Mouse (Mus musculus): ENCODE results near the gene Tenm2.
A peak's percentile ranks its signal among the peaks of the same experiment; 100 is the strongest.

The Tenm2 gene

DNA sequence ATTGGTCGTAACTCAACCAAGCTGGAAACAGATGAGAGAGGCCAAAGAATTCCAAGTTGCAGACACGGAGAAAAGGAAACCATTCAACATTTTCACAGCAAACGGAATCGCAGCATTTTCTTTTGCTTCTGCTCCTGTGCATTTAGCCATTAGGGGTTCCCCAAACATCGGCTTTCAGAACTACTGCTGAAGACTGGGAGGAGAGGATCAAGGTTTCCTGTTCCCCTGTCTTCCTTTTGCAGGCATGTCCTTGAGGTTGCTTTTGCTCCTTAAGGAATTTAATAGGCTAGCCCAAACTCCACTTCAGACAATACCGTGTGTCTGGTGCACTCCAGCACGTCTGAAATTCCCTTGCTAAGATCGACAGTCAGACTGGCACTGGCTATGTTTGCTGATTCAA lies 541.0 kb downstream of the Tenm2 start:
- no peak for DNase-seq (ENCODE audit: low spot score)

DNA sequence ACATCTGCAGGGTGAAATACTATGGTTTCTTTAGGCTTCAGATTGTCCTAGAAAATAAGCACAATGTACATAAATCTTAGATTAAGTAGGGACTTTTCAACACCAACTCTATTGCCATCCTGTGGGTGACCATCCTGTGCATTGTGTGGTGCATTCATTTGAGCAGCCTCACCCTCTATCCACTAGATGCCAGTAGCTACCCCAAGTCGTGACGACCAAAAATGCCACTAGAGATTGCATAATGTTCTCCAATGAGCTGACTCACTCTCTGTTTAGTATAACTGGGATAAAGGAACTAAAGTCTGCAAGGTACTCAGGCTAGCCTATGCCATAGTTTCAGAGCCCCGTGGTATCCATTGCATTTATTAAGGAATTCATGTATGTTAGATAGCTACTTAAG lies 543.1 kb downstream of the Tenm2 start:
- DNase-seq (ENCODE audit: low spot score): no peak

DNA sequence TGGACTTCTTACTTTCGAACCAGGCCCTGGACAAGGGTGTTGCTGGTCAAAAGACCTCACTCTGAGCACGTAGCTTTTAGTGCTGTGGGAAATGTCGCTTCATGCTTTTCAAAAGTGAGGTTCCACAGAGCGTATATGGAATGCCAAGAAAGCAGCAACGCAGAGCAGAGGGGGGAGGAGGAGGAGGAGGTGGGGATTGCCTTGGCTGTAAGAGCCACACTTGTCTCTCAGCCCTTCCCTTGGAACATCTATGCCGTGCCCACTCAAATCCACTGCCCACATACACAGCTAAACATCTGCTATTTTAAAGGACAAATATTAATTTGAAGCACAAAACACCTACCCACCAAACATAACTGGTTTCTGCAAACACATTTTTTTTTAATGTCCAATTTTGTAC lies 544.9 kb downstream of the Tenm2 start:
- DNase-seq (ENCODE audit: low spot score): no peak

DNA sequence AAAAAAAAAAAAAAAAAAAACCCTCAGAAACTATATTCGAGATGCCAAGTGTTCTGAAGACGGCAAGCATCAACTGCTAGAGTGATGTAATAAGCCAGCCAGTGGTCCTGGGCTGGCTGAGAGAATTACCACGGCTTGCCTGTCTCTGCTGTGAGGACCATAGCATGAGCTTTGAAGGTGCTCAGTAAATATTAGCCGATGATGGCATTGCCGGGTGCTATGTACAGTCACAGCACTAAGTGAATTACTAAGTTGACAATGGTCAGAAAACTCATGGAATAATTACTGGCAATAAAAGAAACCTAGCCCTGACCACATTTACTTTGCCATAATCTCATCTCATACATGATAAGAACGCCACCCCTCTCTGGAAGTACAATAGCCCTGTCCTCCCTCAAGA lies 549.5 kb downstream of the Tenm2 start:
- no peak for DNase-seq (ENCODE audit: low spot score)

DNA sequence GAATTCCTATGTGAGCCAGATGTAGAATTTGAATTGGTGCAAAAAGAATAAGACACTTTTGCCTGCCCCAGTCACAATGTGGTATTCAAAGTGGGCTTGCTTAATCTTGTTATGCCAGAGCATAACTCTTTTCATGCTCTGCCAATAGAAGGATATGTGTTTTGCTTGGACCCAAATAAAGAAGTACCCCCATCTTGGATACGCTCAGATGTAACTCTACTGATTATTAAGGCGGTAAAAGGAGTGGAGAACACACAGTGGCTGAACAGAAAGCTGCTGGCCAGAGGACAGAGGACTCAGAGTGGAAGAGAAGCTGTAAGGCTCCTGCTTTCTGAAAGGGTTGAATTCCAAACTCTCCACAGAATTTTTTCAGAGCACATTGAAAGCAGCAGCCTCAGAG lies 556.4 kb downstream of the Tenm2 start:
- no peak for DNase-seq (ENCODE audit: low spot score)

DNA sequence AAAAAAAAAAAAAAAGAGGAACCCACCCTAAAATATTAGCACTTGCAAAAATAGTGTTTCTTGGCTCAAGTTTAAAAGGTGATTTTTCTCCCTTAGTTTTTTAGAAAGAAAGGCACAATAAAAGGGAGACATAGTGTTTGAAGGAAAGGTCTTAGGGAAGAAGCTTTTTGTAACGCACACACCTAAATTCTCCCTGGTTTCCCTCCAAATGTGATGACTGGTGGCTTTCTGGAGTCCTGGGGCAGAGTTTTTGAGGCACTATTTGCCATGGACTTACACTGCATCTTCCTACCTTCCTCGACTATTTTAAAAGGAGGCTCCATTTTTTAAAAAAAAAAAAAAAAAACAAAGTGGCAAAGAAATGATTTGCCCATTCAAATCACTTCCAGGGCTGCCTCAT lies 557.2 kb downstream of the Tenm2 start:
- no peak for DNase-seq (ENCODE audit: low spot score)

DNA sequence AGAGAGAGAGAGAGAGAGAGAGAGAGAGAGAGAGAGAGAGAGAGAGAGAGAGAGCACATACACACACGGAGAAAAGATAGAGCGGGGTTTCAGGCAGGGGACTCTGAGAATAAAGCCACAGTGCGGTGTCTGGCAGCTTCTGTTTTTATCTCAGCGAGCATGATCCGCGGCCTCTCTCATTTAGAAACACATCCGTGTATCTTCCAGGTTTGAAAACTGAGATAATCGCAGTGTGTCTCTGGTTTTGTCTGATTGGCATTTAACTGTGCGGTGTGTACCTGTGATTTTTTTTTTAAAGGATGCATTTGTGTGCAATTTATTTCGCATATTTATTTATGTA lies 557.7 kb downstream of the Tenm2 start:
- DNase-seq (ENCODE audit: low spot score): no peak

DNA sequence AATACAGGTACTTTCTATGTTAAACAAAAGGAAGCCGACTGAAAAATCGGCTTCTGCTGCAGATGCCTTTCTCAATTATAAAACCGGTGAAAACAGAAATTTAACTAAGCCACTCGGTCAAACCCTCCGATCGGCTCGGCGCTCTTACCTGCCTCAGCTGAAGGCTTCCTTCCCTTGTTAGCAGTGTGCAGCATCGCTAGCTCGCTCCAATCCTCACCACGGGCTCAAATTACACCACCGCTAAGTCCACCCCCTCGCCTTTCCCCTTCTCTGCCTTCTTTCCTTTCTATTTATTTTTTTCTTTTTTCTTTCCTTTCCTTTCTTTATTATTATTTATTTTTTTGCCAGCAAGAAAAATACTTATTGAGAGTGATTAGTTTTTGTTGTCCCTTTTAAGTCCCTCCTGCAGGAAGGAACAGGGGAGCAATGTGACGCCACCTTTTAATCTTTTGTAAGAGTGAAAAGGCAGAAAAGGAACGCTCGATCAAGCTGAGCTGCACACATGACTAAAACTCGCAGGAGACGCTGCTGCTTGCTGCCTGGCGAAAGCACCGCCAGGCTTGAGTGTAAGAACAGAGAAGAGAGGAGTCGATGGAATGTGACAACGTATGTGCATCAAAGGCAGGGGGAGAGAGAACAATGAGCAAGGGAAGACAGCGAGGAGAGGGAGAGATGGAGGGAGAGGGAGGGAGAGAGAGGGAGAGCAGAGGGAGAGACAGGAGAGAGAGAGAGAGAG lies 558.3 kb downstream of the Tenm2 start:
- DNase-seq (ENCODE audit: low spot score): peak; percentile 3

DNA sequence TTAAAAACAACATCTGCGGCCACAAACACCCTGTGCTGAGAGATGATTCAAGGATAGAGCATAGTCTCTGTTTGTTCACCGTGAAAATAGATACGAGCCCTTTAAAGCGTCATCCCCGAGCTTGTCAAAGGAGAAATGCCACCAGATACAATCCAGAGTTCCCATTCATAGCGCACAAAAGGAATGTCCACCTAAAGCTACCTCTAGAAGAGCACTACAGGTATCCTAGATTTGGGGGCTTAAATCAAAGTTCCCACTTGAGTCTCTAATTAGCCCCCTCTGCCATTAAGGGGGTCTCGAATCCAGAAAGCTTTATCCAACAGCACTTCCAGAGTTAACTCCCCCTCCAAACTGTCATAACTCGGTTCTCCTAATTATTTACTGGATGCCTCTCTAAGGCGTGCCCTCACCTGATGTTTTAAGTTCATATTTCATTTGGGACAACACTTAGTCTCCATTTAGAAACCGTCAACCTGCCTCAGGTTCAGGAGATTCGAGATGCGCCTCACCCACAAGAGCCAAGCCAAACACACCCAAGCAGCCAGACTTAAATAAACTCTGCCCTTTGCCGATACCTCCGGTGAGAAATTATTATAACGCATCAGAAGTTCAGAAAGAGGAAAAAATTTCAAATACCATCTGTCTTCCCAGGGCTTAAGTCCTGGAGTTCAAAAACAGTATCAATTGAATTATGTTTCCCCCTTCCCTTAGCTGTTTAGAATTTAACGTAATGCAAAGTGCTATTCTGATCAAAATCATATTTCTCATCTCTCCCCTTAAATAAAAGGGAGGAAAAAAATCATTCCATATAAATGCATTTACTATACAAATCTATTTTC lies 559.1 kb downstream of the Tenm2 start:
- no peak for DNase-seq (ENCODE audit: low spot score)

DNA sequence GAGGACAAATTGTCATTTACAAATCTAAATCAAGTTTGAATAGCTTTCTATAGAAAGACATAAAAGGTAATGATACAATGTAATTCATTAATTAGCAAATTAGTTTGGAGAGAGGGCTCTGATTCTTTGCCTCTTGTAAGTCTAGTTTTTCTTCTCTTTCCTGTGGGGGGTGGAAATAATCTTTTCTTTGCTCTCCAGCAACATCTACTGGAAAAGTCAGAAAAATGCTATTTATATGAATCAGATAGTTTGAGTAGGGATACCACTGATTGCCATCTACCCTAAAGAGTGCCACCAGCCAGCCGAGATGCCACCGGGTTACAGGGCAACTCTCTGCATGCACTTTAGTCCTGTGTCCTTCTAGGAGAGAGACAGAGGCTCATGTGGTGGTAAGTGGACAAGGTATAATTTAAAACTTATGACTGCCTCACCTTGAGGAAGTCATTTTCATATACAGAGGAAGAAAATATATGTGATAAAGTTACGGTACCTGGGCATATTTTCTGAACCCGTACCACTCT lies 560.8 kb downstream of the Tenm2 start:
- DNase-seq (ENCODE audit: low spot score): no peak

DNA sequence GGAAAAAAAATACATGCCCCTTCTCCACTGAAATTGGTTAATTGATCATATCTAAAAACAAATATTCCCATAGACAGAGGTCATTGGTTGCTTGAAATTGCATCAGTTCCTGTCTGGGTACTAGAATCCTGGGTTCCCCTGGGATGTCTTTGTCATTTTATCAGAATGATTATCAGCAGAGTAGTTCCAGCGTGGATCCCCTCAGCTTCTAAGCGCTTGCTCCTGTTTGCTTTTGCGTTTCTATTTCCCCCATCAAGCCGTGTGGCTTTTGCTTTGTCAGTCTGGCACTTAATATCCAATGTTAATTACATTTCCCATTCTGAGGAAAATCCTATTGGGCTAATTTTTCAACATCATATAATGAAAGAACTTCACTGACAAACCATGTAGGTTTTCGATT lies 561.6 kb downstream of the Tenm2 start:
- no peak for DNase-seq (ENCODE audit: low spot score)

DNA sequence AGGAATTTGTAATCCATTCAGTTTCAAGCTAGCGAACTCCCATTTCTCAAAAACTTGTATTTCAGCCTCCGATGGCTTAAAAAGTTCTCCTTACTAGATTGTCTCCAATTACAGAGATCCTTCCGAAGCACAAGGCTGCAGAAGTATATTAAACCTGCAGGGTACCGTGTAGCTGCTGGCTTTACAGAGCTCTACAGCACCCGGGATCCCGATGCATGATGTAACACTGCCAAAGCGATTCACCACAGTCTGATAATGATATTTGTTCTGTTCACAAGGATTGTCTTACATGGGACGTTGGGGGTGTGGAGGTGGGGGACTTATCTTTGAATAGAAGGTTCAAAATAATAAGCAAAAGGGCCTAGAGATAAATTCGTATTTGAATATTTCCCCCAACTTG lies 564.6 kb downstream of the Tenm2 start:
- DNase-seq (ENCODE audit: low spot score): no peak

DNA sequence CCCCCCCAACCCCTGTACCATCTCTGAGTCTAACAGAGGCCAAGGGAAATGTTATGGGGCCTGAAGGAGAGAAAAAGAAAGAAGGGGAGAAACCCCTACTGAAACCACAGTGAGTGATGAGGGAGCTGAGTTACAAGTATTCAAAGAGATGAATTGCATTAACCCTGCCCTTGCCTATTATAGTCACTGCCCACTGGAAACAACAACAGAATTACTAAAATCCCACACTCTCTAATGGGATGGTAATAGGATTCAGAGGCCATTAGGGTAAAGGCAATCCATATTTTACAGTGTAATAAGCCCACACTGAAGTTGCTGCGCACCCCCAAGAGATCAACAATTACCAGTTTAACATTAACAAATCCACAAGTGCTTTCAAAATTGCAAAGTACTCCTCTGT lies 571.7 kb downstream of the Tenm2 start:
- no peak for DNase-seq (ENCODE audit: low spot score)

DNA sequence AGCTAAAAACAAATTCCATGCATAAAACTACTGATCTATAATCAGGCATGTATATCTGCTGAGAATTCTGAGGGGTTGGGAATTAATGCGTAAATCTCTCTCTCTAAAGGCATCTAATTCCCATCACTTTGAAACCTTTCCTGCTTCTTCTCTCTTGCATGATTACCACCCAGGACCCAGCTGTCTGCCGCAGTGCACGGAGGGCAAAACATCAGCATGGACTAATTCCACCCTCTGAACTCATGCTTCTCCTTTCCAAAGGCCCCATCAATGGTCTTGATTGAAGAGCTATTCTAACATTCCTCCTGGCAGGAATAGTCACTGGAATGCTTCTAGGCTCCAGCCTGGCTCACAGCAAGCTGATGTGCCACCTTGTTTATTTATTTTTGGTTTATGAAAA lies 572.2 kb downstream of the Tenm2 start:
- DNase-seq (ENCODE audit: low spot score): no peak

DNA sequence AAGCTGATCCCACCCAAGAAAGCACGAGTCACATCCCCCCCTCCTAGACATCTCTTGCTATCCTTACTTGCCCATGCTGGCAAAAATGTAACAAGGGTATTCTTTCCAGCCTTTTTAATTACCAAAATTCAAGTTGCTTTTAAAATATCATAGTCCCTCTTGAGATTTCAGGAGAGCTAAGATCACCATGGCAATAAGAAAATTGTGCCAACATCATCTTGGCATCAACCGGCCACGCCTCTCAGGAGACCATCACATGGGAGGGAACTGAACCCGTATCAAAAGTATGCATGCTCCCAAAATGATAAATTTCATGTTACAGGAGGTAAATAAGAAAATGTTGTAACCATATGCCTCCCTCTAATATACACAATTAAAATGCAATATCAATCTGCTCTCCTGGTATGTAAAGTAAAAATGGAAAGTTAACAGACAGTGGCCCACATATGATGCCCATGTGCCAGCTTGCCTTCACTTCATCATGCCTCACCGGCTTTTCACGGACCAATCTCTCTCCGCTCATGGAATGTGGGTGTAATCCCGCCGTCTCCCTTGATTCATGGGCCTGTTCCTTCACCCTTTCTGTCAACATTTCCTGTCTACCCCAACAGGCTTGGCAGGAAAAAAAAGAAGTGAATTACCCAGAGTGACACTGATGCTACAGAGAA lies 582.0 kb downstream of the Tenm2 start:
- DNase-seq (ENCODE audit: low spot score): no peak

DNA sequence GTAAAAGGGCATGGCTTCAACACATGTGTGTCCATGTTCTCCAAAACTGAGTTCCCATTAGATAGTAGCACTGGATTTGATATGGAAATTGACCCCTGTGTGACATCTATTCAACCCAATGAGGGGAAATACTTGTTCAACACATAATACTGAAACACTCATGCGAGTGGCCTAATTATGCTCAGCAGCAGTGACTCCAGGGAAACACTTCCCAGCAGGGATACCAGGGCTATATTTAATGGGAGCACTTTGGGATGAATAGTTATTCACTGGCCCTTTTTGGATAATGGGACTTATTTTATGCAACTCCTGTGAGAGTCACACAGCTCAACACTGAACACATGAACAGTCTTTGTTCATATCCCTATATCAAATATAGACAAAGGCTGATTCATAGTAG lies 588.6 kb downstream of the Tenm2 start:
- no peak for DNase-seq (ENCODE audit: low spot score)

DNA sequence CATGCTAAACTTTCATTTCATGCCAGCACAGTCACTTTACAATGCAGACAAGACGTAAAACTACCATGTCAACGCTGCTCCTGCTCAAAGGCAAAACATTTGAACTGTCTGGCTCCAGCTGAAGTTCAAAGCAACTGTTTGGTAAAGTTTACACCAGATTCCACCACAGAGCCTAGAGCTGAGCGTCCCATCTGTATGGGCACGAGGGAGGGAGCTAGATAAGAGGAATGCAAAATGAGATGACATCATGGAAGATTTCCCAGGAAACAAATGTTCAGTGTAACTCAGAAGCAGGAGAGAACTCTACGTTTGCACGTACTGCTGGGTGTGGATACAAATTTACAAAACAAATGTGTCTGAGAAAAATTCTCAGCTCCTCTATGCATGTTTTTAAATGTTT lies 600.7 kb downstream of the Tenm2 start:
- DNase-seq (ENCODE audit: low spot score): no peak

DNA sequence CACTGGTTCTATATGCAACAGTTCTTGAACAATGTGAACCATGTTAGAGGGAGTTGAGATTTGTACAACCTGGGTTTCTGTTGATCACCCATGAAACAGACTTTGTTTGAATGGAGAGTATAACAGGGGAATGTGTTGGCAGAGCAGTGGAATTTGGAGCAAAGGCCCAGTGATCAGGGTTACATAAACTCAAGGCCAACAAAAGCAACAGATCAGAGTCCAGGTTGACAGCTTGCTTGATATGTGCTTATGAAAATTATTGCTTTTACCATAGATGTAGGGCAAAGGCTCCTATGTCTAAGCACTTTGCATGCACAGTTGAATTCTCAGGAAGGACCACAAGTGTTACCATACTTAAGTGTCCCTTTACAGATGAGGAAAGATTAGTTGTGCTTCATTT lies 603.6 kb downstream of the Tenm2 start:
- DNase-seq (ENCODE audit: low spot score): no peak

DNA sequence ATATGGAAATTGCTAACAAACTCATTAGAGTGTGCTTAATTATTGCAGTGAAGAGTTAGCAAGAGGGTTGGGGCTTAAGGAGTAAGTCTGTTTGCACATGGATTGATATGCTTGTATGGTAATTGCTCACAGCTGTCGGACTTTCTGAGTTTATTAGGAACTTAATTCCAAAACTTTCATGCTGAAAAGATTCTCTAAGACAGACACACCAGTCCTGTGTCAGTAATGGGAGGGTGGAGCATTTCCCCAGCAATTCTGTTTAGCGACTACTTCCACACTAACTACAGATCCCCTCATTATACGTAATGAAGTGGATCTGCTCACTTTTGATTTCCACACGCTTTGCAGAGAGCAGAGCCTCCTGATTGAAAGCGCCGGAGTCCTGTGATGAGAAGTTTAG lies 622.0 kb downstream of the Tenm2 start:
- no peak for DNase-seq (ENCODE audit: low spot score)

DNA sequence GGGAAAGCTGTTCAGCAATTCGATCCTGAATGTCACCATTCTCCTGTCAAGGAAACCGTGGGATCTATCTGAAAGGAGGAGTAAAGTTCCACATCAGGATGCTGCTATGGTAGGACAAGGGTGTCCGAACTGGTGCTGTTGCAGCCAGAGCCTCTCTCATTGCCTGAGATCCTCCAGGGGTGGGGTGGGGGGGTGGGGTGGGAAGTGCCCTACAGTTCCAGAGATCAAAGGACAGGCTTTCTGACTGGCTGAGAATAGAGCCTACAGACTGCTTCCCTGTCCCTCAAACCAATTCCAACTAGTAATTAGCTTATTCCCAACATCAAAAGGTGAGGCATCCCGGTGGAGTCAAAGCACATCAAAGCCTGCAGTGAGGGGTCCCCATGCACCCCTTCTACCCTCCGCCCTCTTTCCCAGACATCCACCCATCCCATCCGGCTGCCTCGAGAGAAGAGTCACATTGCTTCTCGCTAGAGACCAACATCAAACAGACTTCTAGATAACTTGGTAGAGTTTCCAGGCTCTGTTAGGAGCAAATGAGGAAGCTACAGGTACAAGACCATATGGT lies 630.9 kb downstream of the Tenm2 start:
- DNase-seq (ENCODE audit: low spot score): no peak

DNA sequence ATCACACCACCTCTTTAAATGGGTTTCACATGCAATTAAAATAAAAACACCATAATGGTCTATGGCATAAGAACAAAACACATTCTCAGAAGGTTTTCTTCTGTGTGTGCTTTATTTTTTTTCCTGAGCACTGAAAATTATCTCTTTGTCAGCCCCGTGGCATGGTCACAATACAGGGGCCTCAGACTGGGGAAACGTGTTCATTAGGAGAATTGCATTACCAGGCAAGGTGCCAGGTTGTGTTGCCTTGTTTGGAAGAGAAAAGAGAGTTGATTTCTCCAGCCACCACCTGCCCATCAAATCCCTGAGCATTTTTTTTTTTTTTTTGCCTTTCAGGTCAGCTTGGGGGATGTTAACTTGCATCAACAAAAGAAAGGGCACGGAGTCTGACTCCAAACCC lies 631.5 kb downstream of the Tenm2 start:
- DNase-seq (ENCODE audit: low spot score): no peak

DNA sequence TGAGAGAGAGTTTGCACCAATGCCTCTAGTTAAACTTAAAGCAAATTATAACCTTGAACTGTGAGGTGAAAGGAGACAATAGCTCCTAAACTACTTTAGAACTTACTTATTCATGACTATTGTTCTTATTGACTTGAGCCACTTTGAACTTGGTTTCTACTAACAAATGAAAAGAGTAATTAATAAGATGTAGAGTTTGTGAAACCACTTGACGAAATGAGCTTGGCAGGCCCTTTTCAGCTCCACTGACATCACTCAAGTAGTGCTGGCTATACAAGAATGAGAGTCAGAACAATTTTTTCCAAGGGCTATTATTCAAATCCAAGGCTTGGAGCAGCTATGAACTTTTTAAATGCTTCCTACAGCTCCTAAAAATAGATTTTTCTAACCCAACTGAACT lies 643.3 kb downstream of the Tenm2 start:
- no peak for DNase-seq (ENCODE audit: low spot score)

DNA sequence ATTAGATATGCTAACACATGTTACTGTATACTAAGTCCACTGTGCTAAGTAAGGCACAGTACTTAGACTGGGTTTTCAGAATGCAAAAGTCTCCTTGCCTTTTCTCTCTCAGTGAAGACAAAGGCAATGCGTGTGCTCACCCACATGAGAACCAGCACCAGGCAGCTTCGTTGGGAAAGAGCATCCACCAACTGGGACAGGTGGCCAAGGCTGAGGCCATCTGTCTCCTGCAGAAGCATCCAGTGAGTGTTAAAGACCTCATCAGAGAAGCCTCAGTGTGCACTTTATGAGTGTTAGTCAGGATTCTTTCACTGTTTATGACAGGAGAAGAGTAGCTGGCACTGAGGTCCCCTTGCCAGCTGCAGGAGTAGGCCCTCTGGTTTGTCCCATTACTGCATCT lies 669.6 kb downstream of the Tenm2 start:
- DNase-seq (ENCODE audit: low spot score): no peak

Measured in ovary, adult 18-20 months (tissue).